Comparison of ENCODE assay signal across 7 mouse cellular contexts in the genomic region with DNA sequence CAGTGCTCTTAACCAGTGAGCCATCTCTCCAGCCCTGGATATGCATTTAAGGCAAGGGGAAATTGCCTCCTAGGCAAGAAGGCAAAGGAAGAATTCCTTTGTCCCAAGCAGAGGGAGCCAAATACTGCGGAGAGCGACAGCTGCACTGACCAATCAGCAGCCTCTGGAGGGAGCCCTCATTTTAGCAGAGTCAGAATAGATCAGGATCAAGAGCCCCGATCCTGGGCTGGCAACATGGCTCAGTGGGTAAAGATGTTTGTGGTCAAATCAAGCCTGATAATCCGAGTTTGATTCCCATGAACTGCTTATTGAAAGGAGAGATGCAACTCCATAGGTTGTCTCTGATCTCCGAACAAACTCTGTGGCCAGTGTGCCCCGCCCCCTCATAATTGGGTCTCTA. TPM values are rescaled to one million over a fixed set of nuclear protein-coding genes. Genes with fewer than 3 reads are reported as not detected.
DNase-seq lines count a peak whose midpoint lies in the region; ATAC-seq and TF ChIP-seq lines count a peak whose summit lies in the region.

No protein-coding gene starts in this region.

- H3K9ac ChIP-seq in embryonic facial prominence, embryonic 14.5 days (ENCODE audit: low read depth, low read length) = no peak overlapping the region
- no peak overlapping the region for H3K9ac ChIP-seq in limb, embryonic 14.5 days (ENCODE audit: low read depth, low read length, severe bottlenecking)
- H3K9ac ChIP-seq in midbrain, postnatal 0 days (replicated peaks; ENCODE audit: low read length, poor library complexity, severe bottlenecking) = no peak overlapping the region

- POLR2A ChIA-PET in Patski (lab: Charles Lee) = no interaction called here

- no peaks in the 10 kb centered on the region for H3K27me3 ChIP-seq in Patski
- no peaks in the 10 kb centered on the region for H3K27me3 ChIP-seq in embryonic facial prominence, embryonic 14.5 days (replicated peaks; ENCODE audit: control insufficient read depth, insufficient read depth, low read length)
- no peaks in the 10 kb centered on the region for H3K27me3 ChIP-seq in limb, embryonic 14.5 days (ENCODE audit: control insufficient read depth, insufficient read depth, low read length)
- no peaks in the 10 kb centered on the region for H3K27me3 ChIP-seq in midbrain, postnatal 0 days (ENCODE audit: insufficient read depth, low read length)

- H3K9me3 ChIP-seq in embryonic facial prominence, embryonic 14.5 days (ENCODE audit: control insufficient read depth, low read length) = no peaks in the 10 kb centered on the region
- no peaks in the 10 kb centered on the region for H3K9me3 ChIP-seq in limb, embryonic 14.5 days (ENCODE audit: control insufficient read depth, low read length)
- no peaks in the 10 kb centered on the region for H3K9me3 ChIP-seq in midbrain, postnatal 0 days (ENCODE audit: low read length)

- H3K27ac ChIP-seq in embryonic facial prominence, embryonic 14.5 days (replicated peaks; ENCODE audit: low read depth, low read length) = no peak overlapping the region
- H3K27ac ChIP-seq in limb, embryonic 14.5 days (replicated peaks; ENCODE audit: low read depth, low read length) = no peak overlapping the region
- no peak overlapping the region for H3K27ac ChIP-seq in midbrain, postnatal 0 days (ENCODE audit: low read depth, low read length)

- DNase-seq in ES-CJ7 (ENCODE audit: low read depth, low spot score) = peak; percentile 93
- no peak for DNase-seq in Patski (ENCODE audit: low read depth, low spot score)
- peak; percentile 82 for DNase-seq in embryonic facial prominence, embryonic 14.5 days (ENCODE audit: low spot score)
- peak; percentile 80 for DNase-seq in heart, postnatal 4 days
- DNase-seq in limb, embryonic 14.5 days (ENCODE audit: low spot score) = peak; percentile 45
- DNase-seq in midbrain, postnatal 0 days (ENCODE audit: low spot score) = peak; percentile 62
- DNase-seq in thymus, postnatal 25 days = no peak

- no peak for TF ChIP-seq POLR2A in limb, embryonic 14.5 days (IDR thresholded peaks at IDR 0.05; ENCODE audit: borderline replicate concordance, extremely low read depth, insufficient read depth, insufficient read length)

- TF ChIP-seq CTCF in Patski (IDR thresholded peaks at IDR 0.05) = peak; percentile 65
- peak; percentile 60 for TF ChIP-seq CTCF in midbrain, postnatal 0 days (IDR thresholded peaks at IDR 0.05)

- peak overlapping the region; percentile 12; the same call in 1 of the 2 replicates for H3K4me3 ChIP-seq in embryonic facial prominence, embryonic 14.5 days (ENCODE audit: low read depth, low read length)
- no peak overlapping the region for H3K4me3 ChIP-seq in limb, embryonic 14.5 days (replicated peaks; ENCODE audit: low read length)
- H3K4me3 ChIP-seq in midbrain, postnatal 0 days (ENCODE audit: low read depth, low read length) = no peak overlapping the region

- no peak for ATAC-seq in Patski
- ATAC-seq in embryonic facial prominence, embryonic 14.5 days (ENCODE audit: low read depth) = peak; percentile 83
- ATAC-seq in limb, embryonic 14.5 days (ENCODE audit: low FRiP score, low read depth) = peak; percentile 78
- ATAC-seq in midbrain, postnatal 0 days (ENCODE audit: low FRiP score) = peak; percentile 72

- H3K4me2 ChIP-seq in embryonic facial prominence, embryonic 14.5 days (ENCODE audit: low read depth, low read length) = peak overlapping the region; percentile 42
- no peak overlapping the region; the same call in 1 of the 2 replicates for H3K4me2 ChIP-seq in limb, embryonic 14.5 days (replicated peaks; ENCODE audit: low read depth, low read length, severe bottlenecking)
- H3K4me2 ChIP-seq in midbrain, postnatal 0 days (ENCODE audit: low read depth, low read length, poor library complexity, severe bottlenecking) = no peak overlapping the region

- 0 out of 2 replicates have a peak, but pooled peaks cover under 1% of the 10 kb centered on the region for H3K36me3 ChIP-seq in embryonic facial prominence, embryonic 14.5 days (ENCODE audit: control insufficient read depth, insufficient read depth, low read length)
- H3K36me3 ChIP-seq in limb, embryonic 14.5 days (ENCODE audit: control insufficient read depth, insufficient read depth, low read length) = no peaks in the 10 kb centered on the region
- no peaks in the 10 kb centered on the region for H3K36me3 ChIP-seq in midbrain, postnatal 0 days (ENCODE audit: insufficient read depth, low read length)

- CTCF ChIA-PET in Patski (lab: Charles Lee) = interaction anchor here (1.2 kb wide), 1 partner anchor 9 kb away, joined by 3 read pairs; no protein-coding TSS in a partner anchor

- 44% methylated on average over 6 of the region's 6 CpGs for WGBS in embryonic facial prominence, embryonic 14.5 days
- WGBS in limb, embryonic 14.5 days = 37% methylated on average over 6 of the region's 6 CpGs
- WGBS in midbrain, postnatal 0 days = 39% methylated on average over 6 of the region's 6 CpGs

- no peaks in the 10 kb centered on the region for H3K4me1 ChIP-seq in embryonic facial prominence, embryonic 14.5 days (ENCODE audit: control insufficient read depth, insufficient read depth, low read length)
- H3K4me1 ChIP-seq in limb, embryonic 14.5 days (ENCODE audit: control insufficient read depth, insufficient read depth, low read length) = no peaks in the 10 kb centered on the region
- no peaks in the 10 kb centered on the region for H3K4me1 ChIP-seq in midbrain, postnatal 0 days (ENCODE audit: insufficient read depth, low read length)

- in situ Hi-C loops in Patski (cut with MboI; ENCODE audit: low pct_unique_long_range_greater_than_20kb) = no loop called here

RNA-seq across cellular contexts. Expression of gene Lamtor3, which starts 20.3 kb away (rescaled TPM):
- polyA plus RNA-seq in Patski (2021) = 110 TPM
- 108 and 112 TPM in 2 replicates for polyA plus RNA-seq in embryonic facial prominence, embryonic 14.5 days (2014; fragmentation: Nextera tagmentation; extraction: Ambion mirVana)
- 10 to 100 TPM; 74.1 to 79.4 TPM for total RNA-seq in heart, postnatal 4 days (2021)
- 75.5 and 77.4 TPM in 2 replicates for polyA plus RNA-seq in limb, embryonic 14.5 days (2012; rRNA removed)
- 109 and 112 TPM in 2 replicates for polyA plus RNA-seq in limb, embryonic 14.5 days (2014; fragmentation: Nextera tagmentation; extraction: Ambion mirVana)
- total RNA-seq in midbrain, postnatal 0 days (2014; rRNA removed) = 87.1 and 97.7 TPM in 2 replicates
- 113 and 122 TPM in 2 replicates for polyA plus RNA-seq in midbrain, postnatal 0 days (2015; fragmentation: Nextera tagmentation; extraction: Ambion mirVana)

RNA-seq across cellular contexts. Expression of gene Dapp1, which starts 42.7 kb away (rescaled TPM):
- 4.0 TPM for polyA plus RNA-seq in Patski (2021)
- 9.0 and 9.4 TPM in 2 replicates for polyA plus RNA-seq in embryonic facial prominence, embryonic 14.5 days (2014; fragmentation: Nextera tagmentation; extraction: Ambion mirVana)
- total RNA-seq in heart, postnatal 4 days (2021) = 1 to 10 TPM; 7.6 to 7.8 TPM
- 4.5 and 5.4 TPM in 2 replicates for polyA plus RNA-seq in limb, embryonic 14.5 days (2012; rRNA removed)
- polyA plus RNA-seq in limb, embryonic 14.5 days (2014; fragmentation: Nextera tagmentation; extraction: Ambion mirVana) = 6.0 and 6.7 TPM in 2 replicates
- total RNA-seq in midbrain, postnatal 0 days (2014; rRNA removed) = 2.3 and 4.0 TPM in 2 replicates
- polyA plus RNA-seq in midbrain, postnatal 0 days (2015; fragmentation: Nextera tagmentation; extraction: Ambion mirVana) = 1.3 and 1.9 TPM in 2 replicates

Comparison
In these comparisons a context has a peak if more than half of its experiments do, and no peak if none do; other contexts are left out.
1. DNase-seq: peak in ES-CJ7 (single experiment), embryonic facial prominence, embryonic 14.5 days (single experiment), heart, postnatal 4 days (single experiment), limb, embryonic 14.5 days (single experiment) and midbrain, postnatal 0 days (single experiment); none in Patski (single experiment) and thymus, postnatal 25 days (single experiment).